Mouse (Mus musculus) adrenal gland, postnatal 4 days (tissue): ENCODE measurements around the gene Ube2r2. TPM values are rescaled to one million over a fixed set of nuclear protein-coding genes. Genes with fewer than 3 reads are reported as not detected.
A peak's percentile ranks its signal among the peaks of the same experiment; 100 is the strongest.

ENCODE experiments used
- DNase-seq, 2 experiments: peaks; one replicate each; pipeline ENCODE4 v3.0.0; 2021 to 2022; ENCODE audit warnings: low spot score in 2 of 2, mixed read lengths in 2 of 2
- total RNA-seq, 2 experiments: library from RNA; stranded (reverse); gene quantifications; 2 replicates each; pipeline ENCODE4 v1.2.3; 2021

Gene Ube2r2
- total RNA-seq, 2 experiments from 2014 or later, result 123 to 128 TPM

DNA sequence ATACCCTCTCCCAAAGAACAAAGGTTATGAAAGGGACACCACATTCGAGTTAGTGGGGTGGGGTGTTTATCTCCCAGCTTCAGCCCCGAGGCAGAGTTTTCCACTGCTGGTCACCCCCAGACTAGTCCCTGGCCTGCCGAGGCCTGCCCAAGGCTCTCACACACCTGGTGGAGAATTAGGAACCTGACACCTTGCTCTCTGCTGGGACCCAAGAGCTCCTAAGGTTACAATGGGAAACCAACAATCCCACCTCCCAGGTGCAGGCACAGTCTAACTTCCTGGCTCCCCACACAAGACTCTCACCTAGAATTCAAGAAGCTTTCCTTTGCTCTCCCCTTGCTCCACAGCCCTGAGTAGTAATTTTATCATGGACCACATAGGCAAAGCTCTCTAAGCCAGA, 18.7 kb upstream of the Ube2r2 start:
- no peak for DNase-seq

DNA sequence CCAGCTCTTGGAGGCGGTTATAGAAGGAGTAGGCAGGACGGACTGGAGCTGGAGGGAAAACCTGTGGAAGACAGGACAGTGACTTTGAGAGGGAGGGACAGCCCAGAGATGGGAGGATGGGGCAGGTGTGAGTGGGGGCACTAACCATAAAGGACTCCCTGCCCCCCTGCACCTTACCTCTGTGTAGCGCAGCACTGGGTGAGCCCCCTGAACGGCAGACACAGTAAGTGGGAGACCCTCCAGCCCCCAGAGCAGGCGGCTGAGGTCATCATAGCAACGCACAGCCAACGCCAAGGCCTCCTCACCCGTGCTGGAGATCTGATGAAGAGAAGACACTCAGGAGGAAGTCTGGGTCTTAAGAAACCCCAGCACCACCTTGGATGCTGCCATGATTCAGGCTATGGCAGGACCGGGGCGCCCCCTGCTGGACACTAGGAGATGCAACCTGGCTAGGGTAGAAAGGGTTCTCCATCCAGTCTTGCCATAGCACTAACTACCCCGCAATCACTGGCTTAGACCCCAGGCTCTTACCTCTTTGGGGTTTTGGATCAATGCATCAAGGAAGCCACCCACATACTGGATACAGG, 16.7 kb upstream of the Ube2r2 start:
- peak in 1 of 2 experiments; percentile 48 for DNase-seq

DNA sequence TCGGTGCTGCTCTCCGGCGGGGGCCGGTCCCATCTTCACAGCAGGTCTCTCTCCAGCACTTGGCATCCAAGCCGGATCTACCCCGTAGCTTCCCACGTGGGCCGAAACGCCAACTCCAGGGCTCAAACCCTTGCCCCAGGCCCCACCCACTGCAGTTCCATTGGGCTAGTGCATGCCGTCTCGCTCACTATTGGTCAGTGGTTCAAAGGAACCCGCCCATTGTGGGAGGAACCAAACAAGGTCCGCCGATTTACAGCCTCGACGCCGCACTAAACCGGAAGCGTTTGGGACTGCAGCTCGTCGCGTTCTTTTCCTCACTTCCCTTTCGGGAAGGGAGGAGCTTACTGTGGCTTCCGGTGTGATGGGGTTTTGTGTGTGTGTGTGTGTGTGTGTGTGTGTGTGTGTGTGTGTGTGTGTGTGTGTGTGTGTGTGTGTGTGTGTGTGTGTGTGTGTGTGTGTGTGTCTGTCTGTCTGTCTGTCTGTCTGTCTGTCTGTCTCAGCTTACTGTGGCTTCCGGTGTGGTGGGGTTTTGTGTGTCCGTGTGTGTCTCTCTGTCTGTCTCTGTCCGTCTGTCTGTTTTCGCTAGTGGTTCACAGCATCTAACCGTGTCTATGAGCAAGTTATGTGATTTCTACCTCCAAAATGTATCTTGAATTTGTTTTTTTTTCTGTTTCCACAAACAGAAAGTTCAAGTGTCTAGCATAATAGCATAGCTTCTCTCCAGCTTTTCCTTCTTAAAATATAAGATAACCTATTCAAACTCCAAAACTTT, 11.2 kb upstream of the Ube2r2 start, which contains the start of gene Nol6:
Gene Nol6, minus strand, starts transcription at position 276 of the 772 bp plus-strand sequence.
- DNase-seq, result peak; percentile 79 to 93

DNA sequence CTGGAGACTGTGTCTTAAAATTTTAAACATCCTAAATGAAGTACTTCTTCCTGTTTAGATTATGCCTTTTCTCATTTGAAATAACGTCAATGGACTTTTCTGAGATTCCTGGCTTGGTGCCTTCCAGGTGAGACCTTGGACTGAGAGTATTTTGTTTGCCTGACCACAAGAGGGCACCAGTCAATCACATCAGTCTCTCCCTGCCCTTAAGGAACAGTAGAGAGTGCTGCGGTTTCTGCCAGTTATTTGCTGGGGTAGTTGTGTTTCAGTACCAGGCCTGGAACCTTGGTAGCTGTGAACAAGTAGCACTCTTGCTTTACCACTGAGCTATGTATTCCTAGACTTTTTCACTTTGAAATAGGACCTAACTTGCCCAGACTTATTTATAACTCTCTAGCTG, 6.1 kb upstream of the Ube2r2 start:
- no peak for DNase-seq

DNA sequence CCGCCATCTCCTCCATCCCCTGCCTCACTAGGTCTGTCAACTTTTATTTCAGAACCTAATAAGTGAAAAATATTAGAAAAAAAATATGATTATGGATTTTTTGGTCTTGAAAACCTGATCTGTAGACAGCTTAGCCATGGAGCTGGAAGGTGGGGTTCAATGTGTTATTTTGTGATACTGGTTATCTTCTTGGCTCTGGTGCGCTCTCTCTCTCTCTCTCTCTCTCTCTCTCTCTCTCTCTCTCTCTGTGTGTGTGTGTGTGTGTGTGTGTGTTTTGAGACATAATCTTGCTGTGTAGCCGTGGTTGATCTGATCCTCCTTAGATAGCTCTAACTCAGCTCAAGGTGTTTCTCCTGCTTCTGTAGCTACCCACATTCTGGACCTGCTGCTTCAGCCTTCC, 5.7 kb upstream of the Ube2r2 start:
- no peak for DNase-seq

DNA sequence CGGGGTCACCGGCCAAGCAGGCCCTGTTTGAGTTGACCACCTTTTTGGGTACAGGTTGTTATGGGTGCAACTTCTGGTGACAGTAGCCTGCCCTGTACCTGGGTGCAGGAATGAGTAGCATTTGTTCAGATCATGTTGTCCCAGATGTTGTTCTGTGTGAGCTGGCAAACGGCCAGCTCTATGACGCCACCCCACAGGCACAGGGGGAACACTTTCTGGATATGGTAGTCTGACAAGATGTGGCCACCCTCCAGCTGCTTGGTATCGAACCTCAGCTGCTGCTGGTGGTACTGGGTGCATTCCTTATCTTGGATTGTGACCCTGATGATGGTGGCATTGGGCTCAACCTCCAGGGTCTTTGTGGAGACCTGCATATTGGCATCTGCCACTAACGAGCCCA, 3.1 kb upstream of the Ube2r2 start:
- no peak for DNase-seq

DNA sequence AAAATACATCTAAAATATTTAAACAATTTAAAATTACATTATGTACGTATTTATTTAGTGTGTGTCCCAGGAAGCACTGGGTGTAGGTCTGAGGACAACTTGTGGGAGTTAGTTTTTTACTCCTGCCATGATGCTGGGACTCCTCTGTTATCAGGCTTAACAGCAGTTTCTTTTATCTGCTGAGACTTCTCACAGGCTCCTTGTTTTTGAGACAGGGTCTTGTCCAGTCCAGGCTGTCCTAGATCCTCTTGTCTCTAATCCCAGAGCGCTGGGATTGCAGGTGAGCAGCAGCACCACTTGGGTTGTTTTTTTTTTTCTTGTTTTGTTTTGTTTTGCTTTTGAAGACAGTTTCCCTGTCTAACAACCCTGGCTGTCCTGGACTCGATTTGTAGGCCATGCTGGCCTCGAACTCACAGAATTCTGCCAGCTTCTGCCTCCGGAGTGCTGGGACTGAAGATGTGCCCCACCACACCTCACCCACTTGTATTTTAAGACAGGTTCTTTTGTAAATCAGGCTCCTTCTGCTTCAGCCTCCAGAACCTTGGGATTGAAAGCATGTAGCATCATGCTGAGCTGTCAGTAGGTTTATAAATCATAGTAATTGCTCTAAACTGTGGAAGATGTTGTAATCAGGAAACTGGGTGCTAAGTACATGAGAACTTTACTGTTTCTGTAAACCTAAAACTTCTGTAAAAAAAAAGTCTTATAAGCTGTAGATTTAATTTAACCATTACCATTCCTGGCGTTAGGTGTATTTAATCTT, 1.8 kb upstream of the Ube2r2 start:
- DNase-seq, result no peak

DNA sequence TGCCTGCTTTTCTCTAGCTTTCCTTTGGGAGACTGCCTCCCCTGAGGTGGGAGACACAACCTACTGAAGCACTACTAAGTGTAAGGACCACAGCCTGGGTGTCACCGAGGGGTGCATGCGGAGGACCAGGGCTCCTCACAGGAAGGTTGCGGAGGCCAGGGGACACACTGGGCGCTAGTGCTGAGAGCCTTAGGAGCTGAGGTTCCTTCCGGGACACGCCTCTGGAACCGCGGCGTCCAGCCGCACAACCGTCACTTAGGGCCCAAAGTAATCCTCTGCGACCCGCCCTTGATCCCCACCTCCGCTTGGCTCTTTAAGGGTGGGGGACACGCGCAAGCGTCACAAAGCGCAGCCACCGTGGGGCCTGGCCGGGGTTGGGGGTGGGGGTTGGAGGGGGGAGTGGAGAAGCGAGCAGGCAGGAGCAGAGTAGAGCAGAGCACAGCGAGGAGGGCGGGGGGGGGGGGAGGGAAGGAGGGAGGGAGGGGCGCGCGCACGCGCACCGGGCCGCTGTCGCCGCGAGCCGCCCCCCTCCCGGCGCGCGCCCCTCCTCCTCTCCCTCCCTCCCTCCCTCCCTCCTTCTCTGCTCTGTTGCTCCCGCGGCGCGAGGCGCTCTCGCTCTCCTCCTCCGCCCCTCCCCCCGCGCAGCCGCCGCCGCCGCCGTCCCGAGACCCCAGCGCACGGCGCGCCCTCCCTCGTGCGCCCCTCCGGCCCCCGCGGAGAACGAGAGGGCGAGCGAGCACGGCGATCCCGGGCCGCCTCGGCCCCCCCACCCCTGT, 420 bp upstream of the Ube2r2 start:
- DNase-seq, result peak; percentile 26 to 60

DNA sequence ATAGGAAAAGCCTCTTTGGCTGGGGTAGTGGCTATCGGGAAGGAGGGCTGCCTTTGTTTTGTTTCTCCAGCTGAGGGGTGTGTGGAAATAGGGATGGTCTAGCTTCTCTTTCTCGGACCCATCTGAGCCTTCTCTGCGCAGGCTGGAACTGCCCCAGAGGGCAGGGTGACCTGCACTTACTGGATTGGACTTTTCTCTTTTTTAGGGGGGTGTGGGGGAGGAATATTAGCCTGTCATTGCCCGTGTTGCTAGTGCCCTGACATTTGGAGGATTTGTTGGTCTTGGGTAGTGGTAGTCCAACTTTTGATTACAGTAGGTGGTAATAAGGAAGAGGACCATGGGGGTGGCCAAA, 887 bp downstream of the Ube2r2 start:
- DNase-seq, result no peak

DNA sequence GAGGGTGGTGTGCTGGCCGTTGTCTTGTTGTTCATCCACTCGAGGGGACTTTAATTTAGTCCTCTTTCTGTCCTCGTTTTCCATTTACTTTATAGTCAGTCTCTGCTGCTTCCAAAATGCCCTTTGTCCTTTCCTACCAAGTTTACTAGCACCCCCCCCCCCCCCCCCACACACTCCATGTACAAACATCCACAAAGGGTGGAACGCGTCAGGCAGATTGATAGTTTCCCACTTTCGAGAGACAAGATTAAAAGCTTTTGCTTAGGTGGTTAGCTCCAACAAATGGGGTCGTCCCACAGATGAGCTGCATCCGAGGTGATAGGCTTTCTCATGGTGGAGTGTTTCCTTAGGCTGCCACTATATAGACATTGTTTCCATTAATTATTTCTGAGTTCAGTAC, 1.3 kb downstream of the Ube2r2 start:
- DNase-seq, result no peak

DNA sequence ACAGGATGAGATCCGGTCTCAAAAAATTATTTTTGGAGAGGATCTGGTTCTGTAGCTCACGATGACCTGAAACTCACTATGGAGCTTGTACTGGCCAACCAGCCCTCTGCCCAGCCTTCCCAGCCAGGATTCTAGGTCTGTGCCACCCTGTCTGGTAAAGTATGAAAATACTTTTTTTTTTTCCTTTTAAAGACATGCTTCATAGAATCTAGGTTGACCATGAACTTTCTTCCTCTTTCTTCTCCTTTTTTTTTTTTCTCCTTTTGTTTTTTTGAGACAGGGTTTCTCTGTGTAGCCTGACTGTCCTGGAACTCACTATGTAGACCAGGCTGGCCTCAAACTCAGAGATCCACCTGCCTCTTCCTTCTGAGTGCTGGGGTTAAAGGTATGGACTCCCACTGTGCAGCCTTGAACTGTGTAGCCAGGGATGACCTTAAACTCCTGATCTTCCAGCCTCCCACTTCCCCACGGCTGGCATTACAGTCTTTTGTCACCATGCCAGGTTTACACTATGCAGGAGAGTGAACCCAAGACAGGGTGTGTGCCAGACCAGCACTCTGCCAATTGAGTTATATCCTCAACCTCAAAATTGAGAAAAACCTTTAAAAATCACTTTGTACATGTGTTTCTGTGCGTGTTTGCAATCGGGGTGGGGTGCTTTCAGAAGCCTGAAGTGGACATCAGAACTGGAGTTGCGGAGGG, 4.8 kb downstream of the Ube2r2 start:
- DNase-seq, result no peak

DNA sequence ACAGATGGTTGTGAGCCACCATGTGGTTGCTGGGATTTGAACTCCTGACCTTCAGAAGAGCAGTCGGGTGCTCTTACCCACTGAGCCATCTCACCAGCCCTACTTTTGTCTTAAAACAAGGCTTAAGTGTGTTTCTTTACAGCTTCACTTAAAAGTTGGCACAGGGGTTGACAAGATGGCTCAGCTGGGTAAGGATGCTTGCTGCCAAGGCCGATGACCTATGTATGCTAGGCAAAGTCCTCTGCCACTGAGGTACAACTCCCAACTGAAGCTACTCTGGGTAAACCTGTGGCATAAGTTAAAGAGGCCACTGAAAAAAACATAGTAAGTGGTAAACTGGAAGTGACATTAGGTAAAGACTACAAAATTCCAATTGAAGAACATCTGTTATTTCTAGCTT, 7.1 kb downstream of the Ube2r2 start:
- DNase-seq, result no peak

DNA sequence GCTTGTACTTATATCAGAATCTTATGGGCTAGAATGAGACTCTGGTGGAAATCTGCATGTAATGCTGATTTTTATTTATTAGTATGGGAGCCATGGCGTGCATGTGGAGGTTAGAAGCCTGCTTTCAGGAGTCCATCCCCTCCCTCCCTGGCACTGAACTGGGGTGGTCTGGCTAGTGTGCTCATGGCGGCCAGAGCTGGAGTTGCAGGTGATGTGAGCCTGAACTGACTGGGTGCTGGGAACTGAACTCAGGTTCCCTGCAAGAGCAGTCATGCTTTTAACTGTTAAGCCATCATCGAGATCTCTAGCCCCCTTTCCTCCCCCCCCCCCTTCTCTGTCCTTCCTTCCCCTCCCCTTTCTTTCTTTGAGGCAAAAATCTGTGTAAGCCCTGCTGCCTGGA, 14.3 kb downstream of the Ube2r2 start:
- DNase-seq, result no peak

DNA sequence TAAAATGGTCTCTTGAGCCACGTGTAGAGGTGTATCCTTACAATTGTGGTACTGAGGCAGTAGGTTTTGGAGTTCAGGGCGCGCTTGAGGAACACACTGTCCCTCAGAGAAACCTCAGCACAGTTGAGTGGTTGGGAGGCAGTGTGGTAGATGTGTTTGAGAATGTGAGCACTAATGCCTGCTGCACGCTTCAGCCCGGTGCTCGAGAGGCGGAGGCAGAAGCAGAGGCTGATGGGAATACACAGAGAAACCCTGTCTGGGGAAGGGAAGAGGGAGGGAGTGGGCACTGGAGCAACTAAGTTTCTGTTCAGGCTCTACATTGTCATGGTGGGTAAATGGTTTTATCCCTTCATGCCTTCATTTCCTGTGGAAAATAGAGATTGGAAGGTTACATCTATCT, 15.6 kb downstream of the Ube2r2 start:
- DNase-seq, result no peak

DNA sequence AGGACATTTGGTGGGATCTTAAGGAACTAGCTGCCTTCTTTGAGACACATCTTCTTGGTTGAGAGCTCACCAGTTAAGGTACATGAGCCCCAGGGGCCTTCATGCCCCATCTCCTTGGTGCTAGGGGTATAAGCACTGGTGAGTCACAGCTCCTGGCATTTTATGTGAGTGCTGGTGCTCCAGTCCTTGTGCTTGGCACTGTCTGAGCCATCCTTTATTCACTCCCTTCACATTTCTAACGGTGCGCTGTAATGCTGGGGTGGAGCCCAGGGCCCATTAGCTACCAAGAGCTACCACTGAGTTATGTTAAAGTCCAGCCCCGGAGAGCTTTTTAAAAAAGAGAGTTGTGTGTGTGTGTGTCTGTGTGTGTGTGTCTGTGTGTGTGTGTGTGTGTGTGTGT, 17.6 kb downstream of the Ube2r2 start:
- DNase-seq, result no peak

DNA sequence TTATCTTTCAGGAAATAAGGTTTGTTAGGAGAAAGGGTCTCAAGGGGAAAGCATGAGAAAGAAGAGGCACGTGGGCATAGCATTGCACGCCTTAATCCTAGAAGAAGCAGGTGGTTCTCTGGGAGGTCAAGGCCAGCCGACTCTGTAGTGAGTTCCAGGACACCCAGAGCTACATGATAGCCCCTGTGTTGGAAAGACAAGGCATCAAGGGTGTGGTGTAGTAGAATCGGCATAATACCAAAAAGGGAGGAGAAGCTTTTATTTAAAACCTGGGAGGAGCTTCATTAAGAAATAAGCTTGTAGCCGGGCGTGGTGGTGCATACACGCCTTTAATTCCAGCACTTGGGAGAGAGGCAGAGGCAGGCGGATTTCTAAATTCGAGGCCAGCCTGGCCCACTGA, 21.4 kb downstream of the Ube2r2 start:
- no peak for DNase-seq

DNA sequence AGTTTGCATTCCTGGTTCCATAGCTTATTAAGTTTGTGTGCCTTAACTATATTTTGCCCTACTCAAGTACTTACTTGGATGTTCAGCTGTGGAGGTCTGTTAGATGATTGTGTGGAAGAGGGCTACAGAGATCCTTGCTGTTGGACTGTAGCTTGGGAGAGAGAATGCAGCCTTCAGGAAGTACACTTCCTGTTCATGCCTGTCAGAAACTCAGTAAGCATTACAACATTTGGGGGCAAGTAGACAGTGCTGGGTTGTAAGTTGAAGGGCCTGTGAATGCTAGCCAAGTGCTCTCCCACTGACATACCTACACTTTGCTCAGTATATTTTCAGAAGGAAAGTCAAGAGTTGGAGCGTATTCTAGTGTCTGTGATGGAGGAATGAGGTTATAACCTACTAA, 22.7 kb downstream of the Ube2r2 start:
- DNase-seq, result no peak

DNA sequence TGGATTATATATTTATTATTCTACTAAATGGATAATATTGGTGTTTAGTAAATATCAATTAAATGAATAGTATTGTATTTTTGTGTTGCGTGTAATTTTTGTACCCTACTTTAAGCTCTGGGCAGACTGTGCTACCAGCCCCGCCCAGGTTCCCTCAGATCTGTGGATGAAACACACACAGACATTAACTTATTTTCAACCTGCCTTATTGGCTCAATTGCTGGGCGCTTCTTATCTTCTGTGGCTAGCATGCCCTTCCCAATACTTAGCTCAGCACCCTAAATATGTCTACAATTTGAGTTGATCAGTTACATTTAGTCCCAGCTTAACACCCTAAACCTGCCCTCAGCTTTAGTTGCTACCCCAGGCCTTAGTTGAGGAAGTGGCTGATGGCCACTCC, 25.7 kb downstream of the Ube2r2 start:
- DNase-seq, result no peak

DNA sequence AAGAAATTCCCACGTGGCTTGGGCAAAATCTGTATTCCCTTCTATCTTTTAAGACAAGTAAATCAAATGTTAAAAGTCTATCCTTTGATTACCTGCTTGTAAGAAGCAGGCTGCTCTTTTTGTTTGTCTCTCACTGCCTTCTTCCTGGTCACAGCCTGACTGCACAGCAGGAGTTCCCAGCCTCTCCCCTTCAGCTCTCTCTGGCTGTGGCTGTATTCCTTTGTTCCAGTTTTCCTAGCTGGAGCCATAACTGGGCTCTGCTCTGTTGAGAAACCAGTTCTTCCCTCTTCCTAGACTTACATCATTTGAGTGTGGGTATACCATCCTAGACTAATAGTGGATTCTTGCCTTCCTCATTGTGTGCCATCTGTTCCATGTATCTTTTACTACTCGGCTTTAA, 29.4 kb downstream of the Ube2r2 start:
- no peak for DNase-seq

DNA sequence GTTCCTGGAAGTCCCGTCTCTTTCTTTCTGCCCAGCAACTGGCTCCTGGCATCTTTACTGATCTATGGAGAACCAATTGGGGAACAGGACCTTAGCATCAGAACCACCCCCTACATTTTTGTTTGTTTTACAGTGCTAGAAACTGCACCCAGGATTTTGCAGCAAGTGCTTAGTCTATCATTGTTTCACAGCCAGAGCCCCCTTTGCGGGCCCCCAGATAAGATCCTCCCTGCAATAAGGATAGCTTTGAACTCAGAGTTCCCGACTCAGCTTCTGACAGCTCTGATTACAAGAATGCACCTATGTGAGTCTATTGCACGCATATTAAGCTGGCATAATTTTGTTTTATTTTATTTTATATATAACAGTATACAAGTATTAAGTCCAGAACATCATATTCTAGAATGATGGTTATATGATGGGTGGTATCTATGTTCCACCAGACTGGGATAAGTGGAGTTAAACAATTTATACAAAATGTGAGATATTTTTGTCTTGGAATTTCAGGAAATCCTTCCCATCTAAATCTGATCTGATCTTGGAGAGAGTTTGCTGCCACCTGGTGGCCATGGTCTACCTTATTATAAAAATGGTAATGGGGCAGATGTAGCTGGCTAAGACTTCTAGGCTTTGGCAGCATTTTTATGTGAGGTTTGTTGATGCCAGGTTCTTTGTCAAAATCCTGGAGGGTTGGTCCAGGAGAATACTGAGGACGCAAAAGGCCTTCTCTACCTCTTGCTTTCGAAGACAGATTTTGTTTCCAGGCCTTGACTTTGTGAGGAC, 30.3 kb downstream of the Ube2r2 start:
- peak; percentile 19 to 55 for DNase-seq
